17 mouse cellular contexts compared by ENCODE assay signal in genomic region chr19:56710131-56710905, GRCm38 (mm10). TPM values are rescaled to one million over a fixed set of nuclear protein-coding genes. Genes with fewer than 3 reads are reported as not detected.
DNase-seq lines count a peak whose midpoint lies in the region; ATAC-seq and TF ChIP-seq lines count a peak whose summit lies in the region.
"Had no signal": no experiment of that assay in that cellular context is flagged by ENCODE, and none has a peak within 500 bp of the region (broad histone marks: within the 10 kb centered on the region; RNA-seq: fewer than 3 reads in every experiment).

No protein-coding gene starts in this region.

- no peak for ATAC-seq in hindbrain, postnatal 0 days

- 0 out of 2 replicates have a peak, but pooled peaks cover 4% of the 10 kb centered on the region for H3K27me3 ChIP-seq in hindbrain, postnatal 0 days (ENCODE audit: insufficient read depth, low read length)
- H3K27me3 ChIP-seq: CH12.LX; heart, embryonic 15.5 days; hindbrain, embryonic 15.5 days had no signal

- H3K4me2 ChIP-seq in hindbrain, postnatal 0 days (ENCODE audit: low read depth, low read length), result no peak overlapping the region
- H3K4me2 ChIP-seq: heart, embryonic 15.5 days; hindbrain, embryonic 15.5 days had no signal

- WGBS in hindbrain, postnatal 0 days, result 82% methylated on average over 17 of the region's 17 CpGs

- H3K9ac ChIP-seq in hindbrain, postnatal 0 days (replicated peaks; ENCODE audit: low read length), result no peak overlapping the region
- H3K9ac ChIP-seq: heart, embryonic 15.5 days; hindbrain, embryonic 15.5 days; liver, embryonic 14.5 days had no signal

- no peaks in the 10 kb centered on the region for H3K4me1 ChIP-seq in hindbrain, postnatal 0 days (ENCODE audit: insufficient read depth, low read length)
- H3K4me1 ChIP-seq: hindbrain, embryonic 15.5 days had no signal

- peak; percentile 55 to 73 for DNase-seq in layer of hippocampus, adult 18-20 months (ENCODE audit: low spot score in 2 of 2)
- no peak for DNase-seq in layer of hippocampus, adult 9-10 months (ENCODE audit: low spot score)
- peak; percentile 84 to 91 for DNase-seq in frontal cortex, adult 2 months (ENCODE audit: extremely low spot score in 1 of 2, low spot score in 1 of 2)
- DNase-seq in layer of hippocampus, adult 8-10 months (ENCODE audit: low spot score in 2 of 2), result peak; percentile 66
- peak; percentile 86 for DNase-seq in right cerebral cortex, adult 18-20 months
- DNase-seq in gastrocnemius, adult 2 months, result no peak
- DNase-seq in hindbrain, postnatal 0 days (ENCODE audit: low spot score), result no peak
- no peak for DNase-seq in thymus, postnatal 10 days (ENCODE audit: low spot score in 2 of 2)
- DNase-seq: gastrocnemius, postnatal 25 days; kidney, adult 9 months had no signal

- no peaks in the 10 kb centered on the region for H3K36me3 ChIP-seq in hindbrain, postnatal 0 days (ENCODE audit: insufficient read depth, low read length)
- H3K36me3 ChIP-seq: heart, embryonic 15.5 days; hindbrain, embryonic 15.5 days; limb, embryonic 10.5 days had no signal

- no peak overlapping the region for H3K4me3 ChIP-seq in gastrocnemius, adult 2 months
- H3K4me3 ChIP-seq in hindbrain, postnatal 0 days (ENCODE audit: low read length), result no peak overlapping the region
- H3K4me3 ChIP-seq: heart, embryonic 15.5 days; hindbrain, embryonic 15.5 days; limb, embryonic 10.5 days had no signal

- H3K27ac ChIP-seq in gastrocnemius, adult 2 months, result no peak overlapping the region
- H3K27ac ChIP-seq in hindbrain, postnatal 0 days, result no peak overlapping the region
- H3K27ac ChIP-seq: heart, embryonic 15.5 days; hindbrain, embryonic 15.5 days; limb, embryonic 10.5 days; liver, embryonic 14.5 days; macrophage; stomach, postnatal 0 days had no signal

- TF ChIP-seq CTCF in gastrocnemius, adult 2 months (IDR thresholded peaks at IDR 0.05), result no peak
- no peak for TF ChIP-seq CTCF in hindbrain, postnatal 0 days (IDR thresholded peaks at IDR 0.05; ENCODE audit: low read depth)

- no peaks in the 10 kb centered on the region for H3K9me3 ChIP-seq in hindbrain, postnatal 0 days (ENCODE audit: low read length)
- H3K9me3 ChIP-seq: heart, embryonic 15.5 days; hindbrain, embryonic 15.5 days; limb, embryonic 10.5 days had no signal

- intact Hi-C loops in gastrocnemius, adult 2 months (cut with DNase I), result no loop called here

RNA-seq across cellular contexts. Expression of gene Adrb1, which starts 11.7 kb away (rescaled TPM):
- total RNA-seq in layer of hippocampus, adult 18-20 months (2021), result 10 to 100 TPM; 20.5 to 23.9 TPM
- 19.4 and 20.2 TPM in 2 replicates for polyA plus RNA-seq in frontal cortex, adult 2 months (2012; rRNA removed)
- 10 to 100 TPM; 19.9 to 22.8 (median 20.3) TPM for total RNA-seq in layer of hippocampus, adult 8-10 months (2022)
- under 1 TPM; 0.11 to 0.13 TPM for total RNA-seq in gastrocnemius, adult 2 months (2021)
- total RNA-seq in hindbrain, postnatal 0 days (2014; rRNA removed), result 3.2 and 7.0 TPM in 2 replicates
- polyA plus RNA-seq in hindbrain, postnatal 0 days (2015; fragmentation: Nextera tagmentation; extraction: Ambion mirVana), result 1.7 and 2.1 TPM in 2 replicates
- total RNA-seq: CH12.LX had no signal

Comparison
In these comparisons a context has a peak if more than half of its experiments do, and no peak if none do; other contexts are left out.
1. DNase-seq: peak in layer of hippocampus, adult 18-20 months (2 of 2), frontal cortex, adult 2 months (2 of 2), layer of hippocampus, adult 8-10 months (2 of 2) and right cerebral cortex, adult 18-20 months (single experiment); none in layer of hippocampus, adult 9-10 months (single experiment), gastrocnemius, adult 2 months (single experiment), hindbrain, postnatal 0 days (single experiment) and thymus, postnatal 10 days (0 of 2).